Mouse (Mus musculus) retina, adult 2 months (tissue): ENCODE data around the gene Saa2.

ENCODE experiments used
- DNase-seq: peaks from one replicate; pipeline ENCODE4 v3.0.0-alpha.2; 2012; ENCODE audit warnings: low read depth, low spot score

Saa2 gene

DNA sequence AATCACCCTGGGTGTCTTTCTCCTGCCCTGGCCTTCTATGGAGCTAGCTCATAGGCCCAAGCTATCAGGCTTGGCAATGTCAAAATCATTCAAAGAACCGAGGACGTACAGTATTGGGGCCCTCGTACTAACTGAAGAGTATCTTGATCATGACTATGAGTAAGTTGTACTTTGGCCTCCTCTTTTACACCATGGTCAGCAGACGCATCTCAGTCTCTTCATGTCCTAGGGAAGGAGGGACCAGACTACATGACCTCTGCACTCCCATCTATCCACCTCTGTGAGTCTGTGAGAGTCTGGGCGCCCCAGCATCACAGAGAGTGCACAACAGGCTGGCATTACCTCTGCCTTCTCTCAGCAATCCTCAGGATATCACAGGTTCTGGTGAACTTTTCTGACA is 11.0 kb downstream of the Saa2 start:
- no peak for DNase-seq

DNA sequence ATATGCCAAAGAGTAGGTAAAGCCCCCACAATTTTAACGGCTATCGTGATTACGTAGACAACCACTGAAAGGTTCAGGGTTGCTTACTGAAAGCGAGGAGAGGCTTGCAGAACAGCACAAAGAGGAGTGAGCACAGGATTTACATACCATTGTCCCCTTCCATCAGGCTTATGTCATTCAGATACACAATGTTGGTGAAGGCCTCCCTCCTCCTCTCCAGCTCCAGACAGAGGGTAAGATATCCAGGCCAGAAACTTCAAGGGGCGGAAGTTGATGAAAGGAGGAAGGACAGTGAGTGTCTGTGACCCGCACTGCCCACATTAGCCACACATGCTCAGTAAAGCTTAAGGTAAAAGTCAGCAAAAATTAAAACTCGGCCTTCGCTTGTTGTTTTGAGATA is 13.1 kb downstream of the Saa2 start:
- DNase-seq = no peak

DNA sequence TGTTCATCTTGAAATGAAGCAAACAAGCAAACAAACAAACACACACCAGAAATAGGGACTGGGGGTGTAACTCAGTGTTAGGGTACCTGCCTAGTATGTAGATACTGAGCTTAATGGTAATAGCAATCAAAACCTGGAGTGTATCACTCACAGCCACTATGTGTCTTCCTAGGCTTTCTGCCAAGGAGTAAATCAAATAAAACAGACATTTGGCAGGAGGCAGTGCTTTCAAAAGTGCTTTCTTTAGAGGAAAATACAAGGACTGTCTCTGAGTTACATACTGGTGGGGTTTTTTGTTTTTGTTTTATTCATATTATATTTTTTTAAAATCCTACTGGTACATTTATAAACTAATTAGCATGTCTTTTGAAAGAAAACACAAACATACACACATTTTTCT is 15.8 kb downstream of the Saa2 start:
- DNase-seq = no peak

DNA sequence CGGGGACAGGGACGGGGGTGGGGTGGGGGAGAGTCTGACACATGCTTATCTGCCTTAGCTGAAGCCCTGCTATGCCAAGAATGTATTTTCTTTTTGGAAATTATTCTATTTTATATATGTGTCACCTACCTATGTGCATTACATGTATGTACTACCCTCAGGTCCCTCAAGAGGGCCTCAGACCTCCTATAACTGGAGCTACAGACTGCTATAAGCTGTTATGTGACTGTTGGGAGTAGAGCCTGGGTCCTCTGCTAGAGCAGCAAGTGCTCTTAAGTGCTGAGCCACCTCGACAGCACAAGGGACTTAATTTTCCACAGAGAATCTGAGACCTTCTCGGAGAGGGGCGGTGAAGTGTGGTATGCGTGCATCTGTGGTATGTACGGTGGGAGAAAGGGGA is 16.9 kb downstream of the Saa2 start:
- DNase-seq = no peak

DNA sequence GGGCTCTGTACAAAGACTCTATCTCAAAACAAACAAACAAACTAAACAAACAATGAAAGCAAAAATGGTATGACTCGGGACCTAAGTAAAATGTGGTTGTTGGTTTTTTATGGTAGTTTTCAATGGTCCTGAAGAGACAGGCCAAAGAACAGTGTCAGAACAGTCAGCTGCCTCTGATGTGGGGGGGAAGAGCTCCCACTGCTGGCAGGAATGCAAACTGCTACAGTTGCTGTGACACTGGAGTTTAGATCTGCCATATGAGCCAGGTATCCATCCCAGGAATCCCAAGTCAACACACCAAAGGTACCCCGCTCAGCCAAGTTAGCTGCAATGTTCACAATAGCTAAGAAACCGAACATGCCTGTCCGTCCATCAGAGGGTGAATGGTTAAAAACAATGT is 19.1 kb downstream of the Saa2 start:
- DNase-seq = peak; percentile 50

DNA sequence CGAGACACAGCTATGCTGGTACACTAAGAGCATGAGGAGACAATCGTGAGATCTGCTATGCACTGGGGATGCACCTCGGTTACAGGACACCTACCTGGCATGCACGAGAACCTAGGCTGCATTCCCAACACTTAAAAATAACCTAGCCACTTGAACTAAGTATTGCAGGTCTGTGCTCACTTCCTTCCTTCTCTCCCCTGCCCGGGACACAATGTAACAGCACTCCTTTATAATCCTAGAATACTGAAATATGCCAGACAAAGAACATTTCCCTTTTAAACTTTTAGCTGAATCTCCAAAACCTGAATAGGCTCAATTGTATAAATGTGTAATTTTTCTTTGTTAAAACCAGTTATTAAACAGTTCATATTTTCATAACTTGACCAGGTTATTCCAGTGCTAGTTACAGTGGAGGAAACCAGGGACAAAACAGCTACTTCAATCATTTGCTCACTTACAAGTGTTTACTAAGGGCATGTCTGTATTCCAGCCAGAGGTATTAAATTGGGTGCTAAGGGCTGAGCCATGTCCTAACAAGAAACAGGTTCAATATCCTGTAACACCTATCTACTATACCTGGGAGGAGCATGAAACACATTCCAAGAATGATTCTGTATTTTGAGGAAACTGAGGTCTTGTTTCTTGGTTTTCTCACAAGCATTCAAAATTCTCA is 37.7 kb downstream of the Saa2 start:
- no peak for DNase-seq

DNA sequence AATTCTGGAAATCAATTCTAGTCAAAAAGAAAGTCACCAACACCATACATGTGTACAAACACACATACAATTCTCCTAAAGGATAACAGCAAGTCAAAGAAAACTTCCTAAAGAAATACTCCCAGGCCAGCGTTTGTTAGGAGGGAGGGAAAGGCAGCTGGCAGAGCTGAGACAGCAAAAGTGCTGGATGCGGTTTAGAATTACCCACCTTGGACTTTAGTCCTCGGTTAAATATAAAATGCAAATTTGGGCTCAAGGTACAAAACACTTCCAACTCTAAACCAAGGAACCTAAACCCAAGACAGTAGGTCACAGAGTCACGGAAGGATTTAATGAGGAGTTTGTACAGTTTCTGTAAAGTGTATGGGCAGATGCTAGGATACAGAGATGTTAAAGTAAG is 42.3 kb downstream of the Saa2 start:
- DNase-seq = no peak

DNA sequence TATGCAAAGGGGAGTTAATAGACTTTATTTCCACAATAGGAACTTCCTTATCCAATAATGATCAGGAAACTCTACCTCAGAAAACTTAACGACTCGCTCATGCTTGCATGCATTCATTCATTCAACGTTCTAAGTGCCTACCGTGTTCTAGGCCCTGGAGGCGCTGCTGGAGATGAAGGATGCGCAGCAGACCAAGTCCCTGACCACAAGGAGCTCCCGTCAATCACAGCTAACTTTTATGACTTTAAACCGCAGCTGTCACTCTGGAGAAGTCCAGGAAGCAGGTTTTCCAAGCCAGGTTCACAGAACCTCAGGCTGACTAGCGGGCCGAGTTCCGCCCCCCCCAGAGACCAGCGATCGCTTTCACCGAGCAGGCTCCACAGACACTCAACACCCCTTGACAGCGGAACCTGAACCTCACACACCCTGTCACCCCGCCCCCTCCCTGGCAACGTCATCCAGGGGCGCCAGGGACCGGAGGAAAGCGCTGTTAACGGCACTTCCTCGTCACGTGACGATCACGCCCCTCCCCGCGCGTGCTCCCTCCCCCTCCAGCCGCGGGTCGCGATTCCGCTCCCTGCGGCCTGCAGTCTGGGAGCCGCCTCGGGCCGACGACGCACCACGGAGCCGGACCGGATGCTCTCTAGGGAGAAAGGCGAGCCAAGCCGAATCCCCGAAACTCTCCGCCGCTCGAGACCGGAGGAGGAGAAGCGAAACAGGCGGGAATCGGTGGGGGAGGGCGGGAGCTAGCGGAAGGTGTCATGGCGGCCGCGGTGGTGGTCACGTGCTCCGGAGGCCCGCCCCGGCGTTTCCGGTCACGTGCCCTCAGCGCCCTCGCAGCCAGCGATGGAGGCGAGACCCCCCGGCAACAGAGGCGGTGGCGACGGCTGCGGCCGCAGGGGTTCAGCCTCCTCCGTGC is 44.0 kb downstream of the Saa2 start, which contains the start of the genes Hps5 and Gtf2h1:
Gene Hps5, minus strand, starts transcription at position 778 of the 919 bp plus-strand sequence.
Gene Gtf2h1, plus strand, starts transcription at position 817 of the 919 bp plus-strand sequence.
- peak; percentile 93 for DNase-seq

DNA sequence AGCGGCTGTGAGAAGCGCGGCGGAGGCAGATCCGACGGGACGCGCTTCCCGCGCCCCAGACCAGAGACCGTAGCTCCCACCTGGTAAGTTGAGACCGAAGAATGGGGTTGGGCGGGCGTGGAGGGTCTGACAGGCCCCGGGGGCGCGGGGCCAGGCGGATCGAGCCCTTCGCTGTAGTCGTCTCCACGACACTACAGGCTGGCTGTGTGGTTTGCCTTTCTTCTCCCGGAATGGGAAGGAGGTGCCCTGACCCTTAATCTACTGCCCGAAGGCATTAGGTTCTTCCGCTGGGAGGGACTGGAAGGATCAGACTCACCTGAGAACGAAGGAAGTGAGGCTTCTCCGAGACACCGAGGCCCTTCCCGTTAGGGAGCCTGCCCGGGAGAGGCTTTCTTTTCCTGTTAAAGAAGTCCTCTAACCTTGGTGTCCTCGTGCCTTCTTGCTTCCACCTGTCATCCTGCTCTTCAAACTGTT is 44.7 kb downstream of the Saa2 start:
- no peak for DNase-seq

DNA sequence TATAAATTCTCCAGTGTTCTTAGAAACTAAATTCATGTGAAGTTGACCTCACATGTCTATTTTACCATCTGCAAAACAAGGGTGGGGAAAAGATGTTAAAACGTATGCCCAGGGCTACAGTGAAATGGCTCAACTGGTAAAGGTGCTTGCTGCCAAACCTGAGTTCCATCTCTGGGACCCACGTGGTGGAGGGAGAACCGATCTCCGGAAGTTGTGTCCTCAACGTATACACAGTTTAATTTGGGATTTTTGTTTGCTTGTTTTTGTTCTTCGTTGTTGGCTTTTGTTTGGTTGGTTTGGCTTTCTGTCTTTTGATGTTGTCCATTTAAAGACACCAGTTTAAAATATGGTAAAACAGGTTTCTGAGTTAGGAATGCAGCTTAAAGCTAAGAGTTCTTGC is 45.2 kb downstream of the Saa2 start:
- DNase-seq = no peak
